Mouse (Mus musculus): ENCODE data around the gene Kbtbd6. TPM values are rescaled to one million over a fixed set of nuclear protein-coding genes. Genes with fewer than 3 reads are reported as not detected.
"Not testable (repeated sequence)": the region's sequence is repeated elsewhere in the genome, so short reads cannot be mapped to it uniquely, and the experiment has no call there.

Gene Kbtbd6
- 0.13 and 0.18 TPM in 2 replicates for total RNA-seq (2014; rRNA removed)
- polyA plus RNA-seq (2012; rRNA removed) = not detected in 2 replicates

DNA sequence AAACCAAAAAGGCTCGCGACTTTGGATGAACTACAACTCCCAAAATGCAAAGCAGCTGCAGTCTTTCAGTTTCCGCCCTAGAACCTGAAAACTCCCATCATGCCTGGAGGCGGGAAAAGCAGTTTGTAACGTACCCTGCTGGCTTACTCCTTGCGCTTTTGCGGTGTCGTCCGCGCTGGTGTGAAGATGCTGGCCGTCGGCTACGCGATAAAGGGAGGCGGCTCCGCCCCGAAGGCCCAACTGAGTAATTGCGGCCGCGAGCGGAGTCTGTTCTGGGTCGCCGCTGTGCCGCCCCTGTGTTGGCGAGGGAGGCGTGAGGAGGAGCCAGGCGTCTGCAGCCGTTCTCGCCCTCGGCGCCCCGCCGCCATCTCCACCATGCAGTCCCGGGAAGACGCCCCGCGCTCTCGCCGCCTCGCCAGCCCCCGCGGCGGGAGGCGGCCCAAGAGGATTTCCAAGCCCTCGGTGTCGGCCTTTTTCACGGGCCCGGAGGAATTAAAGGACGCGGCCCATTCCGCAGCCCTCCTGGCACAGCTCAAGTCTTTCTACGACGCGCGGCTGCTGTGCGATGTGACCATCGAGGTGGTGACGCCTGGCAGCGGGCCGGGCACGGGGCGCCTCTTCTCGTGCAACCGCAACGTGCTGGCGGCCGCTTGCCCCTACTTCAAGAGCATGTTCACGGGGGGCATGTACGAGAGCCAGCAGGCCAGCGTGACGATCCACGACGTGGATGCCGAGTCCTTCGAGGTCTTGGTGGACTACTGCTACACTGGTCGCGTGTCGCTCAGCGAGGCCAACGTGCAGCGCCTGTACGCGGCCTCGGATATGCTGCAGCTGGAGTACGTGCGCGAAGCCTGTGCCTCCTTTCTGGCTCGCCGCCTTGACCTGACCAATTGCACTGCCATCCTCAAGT lies at the start of gene Kbtbd6:
Gene Kbtbd6, plus strand, starts transcription at position 155 of the 910 bp plus-strand sequence.
- not testable (repeated sequence) for H3K79me2 ChIP-seq (ENCODE audit: control insufficient read depth, insufficient read depth, low read length); H3K36me3 ChIP-seq (ENCODE audit: control insufficient read depth, insufficient read depth, low read length); H3K27me3 ChIP-seq (ENCODE audit: control insufficient read depth, insufficient read depth, low read length); H3K4me1 ChIP-seq (ENCODE audit: control insufficient read depth, insufficient read depth, low read length); H3K27ac ChIP-seq (replicated peaks; ENCODE audit: insufficient read depth, low read depth, low read length)
- WGBS = 15% methylated on average over 43 of the region's 89 CpGs
- peak; percentile 87 for DNase-seq (ENCODE audit: extremely low read depth, low read depth, low spot score)
- peak within 1 kb of the TSS; percentile 86 for H3K4me3 ChIP-seq (ENCODE audit: insufficient read depth, low read depth, low read length)
- peak within 1 kb of the TSS; percentile 49 for H3K9ac ChIP-seq (ENCODE audit: low read depth, low read length)

DNA sequence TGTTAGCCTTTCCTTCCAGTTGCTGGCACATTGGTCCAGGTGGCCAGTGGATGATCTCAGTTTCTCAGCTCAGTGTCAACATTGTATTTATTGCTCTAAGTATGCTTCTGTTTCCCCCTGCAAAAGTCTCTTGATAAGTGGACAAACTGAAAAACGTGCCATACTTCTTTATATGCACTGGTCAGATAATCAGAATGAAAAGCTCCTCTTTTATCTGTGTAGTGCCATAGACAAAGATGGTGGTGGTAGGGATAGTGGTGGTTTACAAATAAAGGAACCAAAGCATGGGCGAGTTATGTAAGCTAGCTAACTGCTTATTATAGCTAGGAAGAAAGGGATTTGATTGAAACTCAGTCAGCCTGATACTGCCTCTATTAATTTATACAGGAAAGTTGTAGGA lies 44.0 kb upstream of the Kbtbd6 start:
- 86% methylated on average over 2 of the region's 2 CpGs for WGBS
- no peak overlapping the region for H3K9ac ChIP-seq (ENCODE audit: low read depth, low read length)
- peaks cover 17% of the 10 kb centered on the region for H3K36me3 ChIP-seq (ENCODE audit: control insufficient read depth, insufficient read depth, low read length)
- H3K27me3 ChIP-seq (ENCODE audit: control insufficient read depth, insufficient read depth, low read length) = no peaks in the 10 kb centered on the region
- no peak overlapping the region for H3K27ac ChIP-seq (replicated peaks; ENCODE audit: insufficient read depth, low read depth, low read length)
- no peak for DNase-seq (ENCODE audit: extremely low read depth, low read depth, low spot score)
- no peaks in the 10 kb centered on the region for H3K79me2 ChIP-seq (ENCODE audit: control insufficient read depth, insufficient read depth, low read length)
- no peak for TF ChIP-seq POLR2A (IDR thresholded peaks at IDR 0.05; ENCODE audit: extremely low read depth, insufficient read depth, low read length)
- no peak for TF ChIP-seq CTCF (IDR thresholded peaks at IDR 0.05; ENCODE audit: low read depth, low read length)
- no peak overlapping the region for H3K4me3 ChIP-seq (ENCODE audit: insufficient read depth, low read depth, low read length)
- H3K4me1 ChIP-seq (ENCODE audit: control insufficient read depth, insufficient read depth, low read length) = no peaks in the 10 kb centered on the region; the same call in 1 of the 2 replicates

DNA sequence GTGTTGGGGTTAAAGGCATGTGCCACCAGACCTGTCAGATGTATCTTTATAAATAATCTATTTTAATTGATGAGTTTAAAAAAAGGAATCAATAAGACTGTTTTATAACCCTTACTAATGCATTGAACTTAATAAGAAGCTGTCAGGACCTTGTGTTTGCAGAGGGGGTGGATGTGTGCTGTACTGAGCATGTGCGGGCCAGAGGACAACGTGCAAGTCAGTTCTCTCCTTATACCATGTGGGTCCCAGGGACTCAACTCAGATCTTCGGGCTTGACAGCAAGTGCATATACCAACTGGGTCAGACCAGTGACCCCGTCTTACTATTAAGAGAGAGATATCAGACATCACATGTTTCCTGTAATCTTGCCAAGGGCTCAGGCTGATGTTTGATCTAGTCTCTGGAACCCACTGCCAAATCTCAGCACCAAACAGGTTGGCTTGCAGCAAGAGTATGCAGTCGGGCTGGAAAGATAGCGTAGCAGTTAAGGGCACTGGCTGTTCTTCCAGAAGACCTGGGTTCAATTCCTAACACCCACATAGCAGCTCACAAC lies 42.3 kb upstream of the Kbtbd6 start:
- DNase-seq (ENCODE audit: extremely low read depth, low read depth, low spot score) = peak; percentile 69
- Histone ChIP-seq H3K36me3 (ENCODE audit: control insufficient read depth, insufficient read depth, low read length) (peaks cover 8% of the 10 kb centered on the region), H3K4me1 (ENCODE audit: control insufficient read depth, insufficient read depth, low read length) (no peaks in the 10 kb centered on the region; the same call in 1 of the 2 replicates), H3K27ac (replicated peaks; ENCODE audit: insufficient read depth, low read depth, low read length) (no peak overlapping the region), H3K4me3 (ENCODE audit: insufficient read depth, low read depth, low read length) (no peak overlapping the region), H3K27me3 (ENCODE audit: control insufficient read depth, insufficient read depth, low read length) (no peaks in the 10 kb centered on the region), H3K79me2 (ENCODE audit: control insufficient read depth, insufficient read depth, low read length) (no peaks in the 10 kb centered on the region), H3K9ac (ENCODE audit: low read depth, low read length) (no peak overlapping the region)
- TF ChIP-seq POLR2A (IDR thresholded peaks at IDR 0.05; ENCODE audit: extremely low read depth, insufficient read depth, low read length) = no peak
- 22% methylated on average over 6 of the region's 6 CpGs for WGBS

DNA sequence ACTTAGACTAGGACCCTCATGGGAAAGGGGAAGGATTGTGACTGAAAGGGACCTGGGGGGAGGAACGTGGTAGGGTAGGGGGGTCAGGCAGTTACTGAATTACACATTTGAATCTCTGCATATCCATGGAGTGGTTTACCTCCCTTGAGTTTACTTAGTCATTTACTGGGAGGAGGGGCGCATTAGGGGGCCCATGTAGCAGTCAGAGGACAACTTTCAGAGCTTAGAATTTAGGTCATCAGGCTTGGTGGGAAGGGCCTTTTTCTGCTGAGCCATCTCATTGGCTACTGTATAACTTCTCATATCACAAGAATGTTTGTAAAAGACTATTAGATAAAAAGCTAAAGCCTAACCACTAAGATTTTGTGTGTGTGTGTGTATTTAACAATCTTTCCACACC lies 41.0 kb upstream of the Kbtbd6 start:
- Histone ChIP-seq H3K79me2 (ENCODE audit: control insufficient read depth, insufficient read depth, low read length) (no peaks in the 10 kb centered on the region), H3K27ac (replicated peaks; ENCODE audit: insufficient read depth, low read depth, low read length) (no peak overlapping the region), H3K4me1 (ENCODE audit: control insufficient read depth, insufficient read depth, low read length) (no peaks in the 10 kb centered on the region; the same call in 1 of the 2 replicates), H3K36me3 (ENCODE audit: control insufficient read depth, insufficient read depth, low read length) (peaks cover 8% of the 10 kb centered on the region), H3K9ac (ENCODE audit: low read depth, low read length) (no peak overlapping the region), H3K27me3 (ENCODE audit: control insufficient read depth, insufficient read depth, low read length) (no peaks in the 10 kb centered on the region), H3K4me3 (ENCODE audit: insufficient read depth, low read depth, low read length) (no peak overlapping the region)
- 91% methylated on average over 2 of the region's 2 CpGs for WGBS
- TF ChIP-seq CTCF (IDR thresholded peaks at IDR 0.05; ENCODE audit: low read depth, low read length) (no peak), POLR2A (IDR thresholded peaks at IDR 0.05; ENCODE audit: extremely low read depth, insufficient read depth, low read length) (no peak)
- DNase-seq (ENCODE audit: extremely low read depth, low read depth, low spot score) = no peak

DNA sequence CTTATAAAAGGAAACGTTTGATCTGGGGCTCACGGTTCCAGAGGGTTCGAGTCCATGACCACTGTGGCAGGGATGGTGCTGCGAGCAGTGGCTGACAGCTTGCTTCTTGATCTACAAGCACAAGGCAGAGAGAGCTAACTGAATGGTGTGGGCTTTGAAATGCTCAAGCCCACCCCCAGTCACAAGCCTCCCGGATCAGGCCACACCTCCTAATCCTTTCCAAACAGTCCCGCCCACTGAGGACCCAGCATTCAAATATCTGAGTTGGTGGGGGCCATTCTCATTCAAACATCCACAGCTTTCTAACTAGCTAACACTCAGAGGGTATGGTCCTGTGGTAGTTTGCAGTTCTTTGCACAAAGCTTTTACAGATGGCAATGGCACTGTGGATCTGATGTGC lies 38.5 kb upstream of the Kbtbd6 start:
- DNase-seq (ENCODE audit: extremely low read depth, low read depth, low spot score) = no peak

More for the DNA sequence above, 38.5 kb upstream of the Kbtbd6 start:
- Histone ChIP-seq H3K4me3 (ENCODE audit: insufficient read depth, low read depth, low read length) (no peak overlapping the region), H3K4me1 (ENCODE audit: control insufficient read depth, insufficient read depth, low read length) (no peaks in the 10 kb centered on the region; the same call in 1 of the 2 replicates), H3K27ac (replicated peaks; ENCODE audit: insufficient read depth, low read depth, low read length) (no peak overlapping the region), H3K27me3 (ENCODE audit: control insufficient read depth, insufficient read depth, low read length) (no peaks in the 10 kb centered on the region), H3K36me3 (ENCODE audit: control insufficient read depth, insufficient read depth, low read length) (peaks cover 10% of the 10 kb centered on the region), H3K79me2 (ENCODE audit: control insufficient read depth, insufficient read depth, low read length) (no peaks in the 10 kb centered on the region), H3K9ac (ENCODE audit: low read depth, low read length) (no peak overlapping the region)
- WGBS = 96% methylated on average over 6 of the region's 6 CpGs
- TF ChIP-seq POLR2A (IDR thresholded peaks at IDR 0.05; ENCODE audit: extremely low read depth, insufficient read depth, low read length) = no peak
- no peak for TF ChIP-seq CTCF (IDR thresholded peaks at IDR 0.05; ENCODE audit: low read depth, low read length)
